Mouse (Mus musculus) limb, embryonic 11.5 days (tissue): ENCODE measurements around the gene Defb11. TPM values are rescaled to one million over a fixed set of nuclear protein-coding genes. Genes with fewer than 3 reads are reported as not detected.
A peak's percentile ranks its signal among the peaks of the same experiment; 100 is the strongest.
"Not testable (repeated sequence)": the region's sequence is repeated elsewhere in the genome, so short reads cannot be mapped to it uniquely, and the experiment has no call there.

Experiments used
- ATAC-seq: fragments of 200-750 bp; cut with Nextera tagmentation; 2 replicates; pipeline ENCODE4 v1.8.0; 2017; ENCODE audit warnings: low read depth; ENCODE audit not compliant: insufficient number of reproducible peaks, low FRiP score, low TSS enrichment
- DNase-seq: peaks from one replicate; pipeline ENCODE4 v3.0.0-alpha.2; 2015; ENCODE audit warnings: low spot score
- H3K27ac ChIP-seq: fragments of 300-500 bp; sonication (generic); replicated peaks from 2 replicates; pipeline ENCODE4 v1.5.1; 2014; ENCODE audit warnings: low read depth, mild to moderate bottlenecking, low read length
- H3K27me3 ChIP-seq: fragments of 300-500 bp; sonication (generic); 2 replicates; pipeline ENCODE4 v1.6.1; 2014; ENCODE audit warnings: mild to moderate bottlenecking, low read length, mixed read lengths; ENCODE audit not compliant: control insufficient read depth, insufficient read depth
- H3K36me3 ChIP-seq: fragments of 300-500 bp; sonication (generic); 2 replicates; pipeline ENCODE4 v1.6.1; 2014; ENCODE audit warnings: mild to moderate bottlenecking, low read length, moderate library complexity, mixed read lengths; ENCODE audit not compliant: control insufficient read depth, insufficient read depth
- H3K4me1 ChIP-seq: fragments of 300-500 bp; sonication (generic); 2 replicates; pipeline ENCODE4 v1.6.1; 2014; ENCODE audit warnings: low read length, mixed read lengths; ENCODE audit not compliant: control insufficient read depth, insufficient read depth
- H3K4me2 ChIP-seq: fragments of 300-500 bp; sonication (generic); 2 replicates; pipeline ENCODE4 v1.6.1; 2014; ENCODE audit warnings: low read depth, mild to moderate bottlenecking, moderate library complexity; ENCODE audit not compliant: severe bottlenecking
- H3K4me3 ChIP-seq: fragments of 300-500 bp; sonication (generic); 2 replicates; pipeline ENCODE4 v1.5.1; 2014; ENCODE audit warnings: low read depth, low read length
- H3K9ac ChIP-seq: fragments of 300-500 bp; sonication (generic); 2 replicates; pipeline ENCODE4 v1.6.1; 2014; ENCODE audit warnings: mild to moderate bottlenecking, low read length
- H3K9me3 ChIP-seq: fragments of 300-500 bp; sonication (generic); 2 replicates; pipeline ENCODE4 v1.6.1; 2016; ENCODE audit warnings: low read length; ENCODE audit not compliant: control insufficient read depth
- WGBS: fragments of 180-500 bp; shearing (Covaris S2); extraction: QIAGEN DNeasy Blood & Tissue Kit; methylation state at CpG from one replicate; pipeline ENCODE4 v1.1.7; 2014; 5-methylcytosine and 5-hydroxymethylcytosine counted together
- polyA plus RNA-seq: library from polyadenylated mRNA; unstranded; fragments of >200 nt; fragmentation: Nextera tagmentation; extraction: Ambion mirVana; gene quantifications from 2 replicates; pipeline ENCODE4 v1.2.1, GENCODE M21; 2014

The Defb11 gene
- polyA plus RNA-seq: not detected in 2 replicates

DNA sequence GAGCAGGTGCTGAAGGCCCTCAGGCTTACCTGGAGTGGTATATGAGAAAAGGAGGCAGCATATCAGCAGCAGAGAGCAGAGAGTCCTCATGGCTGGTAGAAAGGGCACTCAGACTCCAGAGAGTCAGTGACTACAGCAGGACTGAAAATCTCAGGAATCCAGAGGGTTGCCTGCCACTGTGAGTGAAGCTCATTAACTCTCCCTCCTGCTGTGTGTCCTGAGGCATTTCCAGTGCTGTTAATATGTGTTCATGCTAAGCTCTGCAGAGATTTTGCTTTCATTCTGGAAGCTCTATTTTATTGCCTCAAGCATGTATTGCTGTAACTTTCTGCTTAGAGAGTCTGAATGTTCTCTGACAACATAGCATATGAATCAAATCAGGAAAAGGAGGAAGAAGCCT lies at the start of gene Defb11:
Gene Defb11, minus strand, starts transcription at position 123 of the 400 bp plus-strand sequence.
- H3K36me3 ChIP-seq, H3K4me3 ChIP-seq, H3K4me1 ChIP-seq, H3K27ac ChIP-seq, H3K27me3 ChIP-seq, H3K4me2 ChIP-seq, H3K9ac ChIP-seq, H3K9me3 ChIP-seq: not testable (repeated sequence)
- ATAC-seq (peak; percentile 31; the same call in 1 of the 2 replicates), DNase-seq (peak; percentile 66)

DNA sequence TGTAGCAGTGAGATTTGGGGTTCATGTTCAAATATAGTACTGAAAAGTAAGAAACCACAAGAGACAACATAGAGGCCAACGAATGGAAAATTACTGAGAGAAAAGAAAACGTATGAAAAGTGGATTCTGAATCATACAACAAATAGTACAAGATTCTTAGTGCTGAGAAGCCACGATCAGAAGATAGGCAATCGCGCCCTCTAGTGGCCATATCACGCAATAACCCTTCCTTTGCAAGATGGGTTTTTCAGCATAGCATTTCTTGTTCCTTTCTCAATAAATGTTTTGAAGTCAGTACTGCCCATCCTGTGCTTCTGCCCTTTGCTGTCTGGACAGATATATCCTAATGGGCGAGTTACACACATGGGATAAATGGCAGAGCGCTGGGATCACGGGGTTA lies 49.1 kb upstream of the Defb11 start:
- no peak overlapping the region for H3K4me2 ChIP-seq
- no peak overlapping the region for H3K9ac ChIP-seq
- ATAC-seq: no peak
- no peaks in the 10 kb centered on the region for H3K27me3 ChIP-seq
- DNase-seq: peak; percentile 67
- H3K4me1 ChIP-seq: no peaks in the 10 kb centered on the region
- no peak overlapping the region for H3K4me3 ChIP-seq
- no peaks in the 10 kb centered on the region for H3K36me3 ChIP-seq
- H3K9me3 ChIP-seq: no peaks in the 10 kb centered on the region
- WGBS: 6% methylated on average over 9 of the region's 9 CpGs
- no peak overlapping the region for H3K27ac ChIP-seq

DNA sequence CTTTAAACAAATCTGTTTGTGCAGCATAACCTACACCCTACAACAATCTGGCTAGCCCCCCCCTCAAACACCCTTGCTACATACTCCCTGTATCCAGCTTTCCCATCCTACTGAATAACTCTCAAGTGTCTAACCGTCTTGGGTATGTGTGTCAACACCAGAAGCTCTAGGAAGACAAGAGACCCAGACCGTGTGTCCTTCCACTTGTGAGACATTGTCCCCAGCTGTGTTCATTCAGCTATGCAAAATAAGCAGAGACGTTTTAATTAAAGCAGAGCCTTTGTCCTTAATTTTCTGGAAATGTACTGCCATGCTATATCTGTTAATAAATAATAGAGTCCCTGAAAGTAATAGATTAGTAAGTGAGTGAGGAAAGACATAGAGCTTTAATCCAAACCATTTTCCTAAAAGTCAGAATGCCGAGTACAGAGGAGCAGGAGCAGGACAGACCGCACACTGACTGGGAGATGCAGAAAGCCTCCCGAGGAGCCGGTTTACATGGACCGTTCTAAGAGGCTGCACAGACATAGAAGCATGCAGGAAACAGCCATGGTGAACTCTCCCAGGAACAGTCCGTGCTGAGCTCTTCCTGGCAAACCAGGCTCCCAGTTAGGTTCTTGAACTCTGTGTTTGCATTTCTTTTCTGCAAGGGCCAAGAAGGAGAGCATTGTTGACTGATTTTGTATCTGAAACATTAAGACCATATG lies 41.3 kb upstream of the Defb11 start:
- no peak overlapping the region for H3K27ac ChIP-seq
- no peak overlapping the region for H3K4me2 ChIP-seq
- H3K9ac ChIP-seq: no peak overlapping the region
- H3K9me3 ChIP-seq: no peaks in the 10 kb centered on the region
- DNase-seq: no peak
- no peak overlapping the region for H3K4me3 ChIP-seq
- ATAC-seq: no peak
- H3K4me1 ChIP-seq: no peaks in the 10 kb centered on the region
- no peaks in the 10 kb centered on the region for H3K36me3 ChIP-seq
- WGBS: 81% methylated on average over 9 of the region's 9 CpGs
- no peaks in the 10 kb centered on the region for H3K27me3 ChIP-seq

DNA sequence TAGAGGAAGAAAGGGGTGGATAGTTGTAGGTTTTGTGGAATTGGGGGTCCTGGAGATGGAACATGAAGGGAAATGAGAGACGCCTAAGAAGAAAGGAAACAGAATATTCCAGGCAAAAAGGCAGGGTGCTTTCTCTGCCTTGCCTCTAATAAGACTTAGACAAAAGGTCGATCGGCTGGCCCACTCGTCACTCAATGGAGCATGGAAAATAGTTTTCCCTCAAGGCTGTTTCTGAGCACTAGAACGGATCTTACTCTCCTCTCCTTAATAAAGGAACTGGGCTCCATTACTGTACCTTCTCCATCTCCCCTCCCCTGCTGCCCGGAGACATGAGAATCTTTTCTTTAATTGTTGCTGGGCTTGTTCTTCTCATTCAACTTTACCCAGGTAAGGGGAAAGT lies 40.2 kb upstream of the Defb11 start, which contains the start of gene Defb13:
Gene Defb13, plus strand, starts transcription at position 301 of the 400 bp plus-strand sequence.
- Histone ChIP-seq H3K4me3 (no peak within 1 kb of the TSS), H3K36me3 (no peaks in the 10 kb centered on the region), H3K27me3 (no peaks in the 10 kb centered on the region), H3K9ac (no peak within 1 kb of the TSS), H3K9me3 (no peaks in the 10 kb centered on the region), H3K4me1 (no peaks in the 10 kb centered on the region), H3K27ac (no peak within 1 kb of the TSS), H3K4me2 (no peak within 1 kb of the TSS)
- no peak for ATAC-seq
- DNase-seq: no peak
- WGBS: 84% methylated on average over 6 of the region's 6 CpGs

DNA sequence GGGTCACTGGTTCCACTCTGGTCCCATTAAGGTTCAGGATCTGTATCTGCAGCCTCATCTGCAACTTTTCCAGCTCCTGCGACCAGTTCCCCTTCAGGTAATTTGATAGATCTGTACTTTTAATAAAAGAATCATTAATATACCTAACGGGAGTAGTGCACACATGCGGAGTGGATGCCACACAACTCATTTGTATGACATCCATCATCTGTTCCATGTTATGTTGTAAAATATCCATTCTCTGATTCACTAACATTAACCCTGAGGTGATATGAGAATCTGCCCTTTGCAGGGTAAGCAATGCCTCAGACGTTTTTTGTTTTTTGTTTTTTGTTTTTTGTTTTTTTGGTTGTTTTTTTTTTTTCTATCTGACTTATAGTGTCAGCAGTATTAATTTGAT lies 31.8 kb upstream of the Defb11 start, which contains the start of gene Defb35:
Gene Defb35, plus strand, starts transcription at position 301 of the 400 bp plus-strand sequence.
- H3K9ac ChIP-seq, H3K36me3 ChIP-seq, H3K27ac ChIP-seq, DNase-seq, H3K9me3 ChIP-seq, H3K4me2 ChIP-seq, H3K4me1 ChIP-seq, H3K27me3 ChIP-seq, ATAC-seq, H3K4me3 ChIP-seq: not testable (repeated sequence)
- 88% methylated on average over 4 of the region's 4 CpGs for WGBS

DNA sequence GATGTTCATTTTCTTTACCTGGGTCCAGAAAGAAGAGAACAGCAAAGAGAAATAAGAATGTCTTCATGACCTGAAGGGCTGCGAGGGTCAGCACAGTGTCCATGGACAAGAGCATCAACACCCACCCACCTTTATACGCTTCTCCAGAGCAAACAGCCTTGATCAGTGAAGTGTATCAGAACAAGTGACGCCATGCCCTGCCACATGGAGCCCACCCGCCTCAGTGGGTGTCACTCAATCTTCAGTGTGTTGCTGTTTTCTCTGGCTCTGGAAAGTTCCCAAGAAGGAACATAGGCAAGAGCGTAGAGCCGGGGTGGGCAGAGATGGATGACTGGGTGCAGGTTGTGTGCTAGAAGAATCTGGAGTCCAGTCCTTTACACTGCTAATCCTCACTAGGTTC lies 26.4 kb upstream of the Defb11 start, which contains the start of gene Defb15:
Gene Defb15, minus strand, starts transcription at position 101 of the 400 bp plus-strand sequence.
- Histone ChIP-seq H3K4me2 (no peak within 1 kb of the TSS), H3K27me3 (no peaks in the 10 kb centered on the region), H3K4me1 (no peaks in the 10 kb centered on the region), H3K4me3 (no peak within 1 kb of the TSS), H3K9ac (no peak within 1 kb of the TSS), H3K27ac (no peak within 1 kb of the TSS), H3K9me3 (no peaks in the 10 kb centered on the region), H3K36me3 (no peaks in the 10 kb centered on the region)
- DNase-seq: no peak
- WGBS: 87% methylated on average over 6 of the region's 6 CpGs
- ATAC-seq: no peak

DNA sequence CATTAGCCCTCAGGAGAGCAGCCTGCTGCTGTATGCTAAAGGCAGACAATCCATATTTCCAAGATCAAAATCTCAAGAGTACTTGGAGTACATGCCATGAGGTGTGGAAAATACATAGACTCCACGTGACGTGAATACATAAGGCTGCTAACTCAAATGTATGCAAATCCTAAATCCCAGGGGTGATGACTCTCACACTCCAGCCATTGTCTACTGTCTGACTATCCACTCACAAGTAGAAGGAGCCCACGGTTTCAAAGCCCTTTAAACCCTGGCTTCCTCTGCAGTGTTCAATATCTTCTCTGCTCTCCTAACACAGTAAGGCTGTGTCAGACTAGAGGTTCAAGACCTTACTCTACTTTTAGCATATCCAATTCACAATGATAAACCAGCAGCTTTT lies 24.5 kb upstream of the Defb11 start:
- not testable (repeated sequence) for H3K9me3 ChIP-seq, H3K4me2 ChIP-seq, H3K27me3 ChIP-seq, H3K9ac ChIP-seq, H3K36me3 ChIP-seq, H3K4me3 ChIP-seq, ATAC-seq, DNase-seq, H3K27ac ChIP-seq, H3K4me1 ChIP-seq
- WGBS: 86% methylated on average over 3 of the region's 3 CpGs

DNA sequence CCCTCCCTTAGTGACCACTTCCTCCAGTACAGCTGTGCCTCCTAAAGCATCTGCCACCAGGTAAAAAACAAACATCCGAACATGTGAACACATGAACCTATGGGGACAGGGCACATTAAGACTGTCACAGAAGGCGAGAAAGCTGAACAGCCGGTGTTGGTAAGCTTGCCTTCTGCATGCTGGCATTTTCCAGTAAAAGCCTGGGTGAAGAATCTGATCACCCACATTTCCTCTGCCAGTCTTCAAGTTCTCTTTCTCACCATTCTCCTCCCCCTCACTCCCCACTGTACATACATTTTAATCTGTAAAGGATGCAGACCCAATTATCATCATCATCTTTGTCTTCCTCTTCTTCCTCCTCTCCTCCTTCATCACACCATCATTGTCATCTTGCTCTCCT lies 9.4 kb upstream of the Defb11 start:
- WGBS: 86% methylated on average over 3 of the region's 3 CpGs
- Histone ChIP-seq H3K9ac (no peak overlapping the region), H3K4me3 (no peak overlapping the region)

DNA sequence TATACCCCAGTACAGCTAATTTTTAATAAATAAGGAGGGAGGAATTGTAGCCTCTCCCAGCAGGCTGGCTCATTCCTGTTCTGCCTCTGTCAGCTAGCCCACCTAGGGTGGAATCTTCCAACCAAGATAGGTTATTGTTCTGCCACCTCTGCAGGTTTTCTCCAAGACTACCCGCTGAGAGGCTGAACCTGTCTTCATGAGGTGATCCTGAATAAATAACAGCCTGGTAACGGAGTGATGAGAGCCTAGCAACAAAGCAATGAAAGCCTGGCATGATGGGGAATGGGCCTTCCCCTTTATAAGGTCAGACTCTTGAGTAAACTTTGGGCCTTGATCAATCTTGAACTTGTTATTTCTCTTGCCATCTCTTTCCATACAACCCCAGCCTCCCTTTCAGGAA lies 6.3 kb upstream of the Defb11 start:
- Histone ChIP-seq H3K4me2 (no peak overlapping the region), H3K36me3 (no peaks in the 10 kb centered on the region), H3K4me3 (no peak overlapping the region), H3K4me1 (no peaks in the 10 kb centered on the region), H3K27me3 (no peaks in the 10 kb centered on the region), H3K9ac (no peak overlapping the region), H3K27ac (no peak overlapping the region), H3K9me3 (no peaks in the 10 kb centered on the region)
- ATAC-seq: no peak
- DNase-seq: no peak
- 29% methylated on average over 2 of the region's 2 CpGs for WGBS

More for the DNA sequence above, 9.4 kb upstream of the Defb11 start:
- Histone ChIP-seq H3K9me3 (no peaks in the 10 kb centered on the region), H3K27ac (no peak overlapping the region), H3K4me2 (no peak overlapping the region), H3K27me3 (no peaks in the 10 kb centered on the region), H3K36me3 (no peaks in the 10 kb centered on the region), H3K4me1 (no peaks in the 10 kb centered on the region)
- ATAC-seq (no peak), DNase-seq (no peak)
